Comparison of ENCODE assay signal across 8 mouse cellular contexts in the genomic region with DNA sequence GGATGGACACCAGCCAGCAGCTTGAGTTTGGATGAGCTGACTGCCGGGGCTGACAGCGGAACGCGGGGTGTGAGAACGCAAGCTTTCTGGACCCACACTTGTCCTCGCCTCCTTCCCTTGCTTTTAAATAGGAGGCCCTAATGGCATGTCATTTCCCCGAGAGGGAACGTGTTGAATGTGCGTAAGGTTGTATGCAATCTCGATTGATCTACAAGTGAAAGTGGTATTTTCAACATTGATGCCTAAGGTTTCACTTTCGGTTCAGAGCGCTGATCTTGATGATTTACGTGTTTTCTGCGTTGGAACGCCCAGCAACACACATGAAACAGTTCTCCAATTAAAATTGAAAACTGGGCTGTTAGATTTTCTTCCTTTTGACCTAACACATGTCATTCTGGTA. TPM values are rescaled to one million over a fixed set of nuclear protein-coding genes. Genes with fewer than 3 reads are reported as not detected.
DNase-seq lines count a peak whose midpoint lies in the region; ATAC-seq and TF ChIP-seq lines count a peak whose summit lies in the region.

No protein-coding gene starts in this region.

- no peak for TF ChIP-seq EP300 in MEL (IDR thresholded peaks at IDR 0.05; ENCODE audit: low read depth in 1 of 2, low read length in 2 of 2)

- no peak for TF ChIP-seq POLR2A in MEL (IDR thresholded peaks at IDR 0.05; ENCODE audit: control insufficient read depth in 1 of 2, insufficient read depth in 1 of 2, low read depth in 1 of 2, low read length in 2 of 2, poor library complexity in 1 of 2)

- DNase-seq in kidney, postnatal 10 days: no peak
- DNase-seq in MEL (ENCODE audit: low read depth, low spot score): peak; percentile 94
- peak; percentile 24 for DNase-seq in fibroblast of lung, adult 2 months (ENCODE audit: low read depth)
- DNase-seq in limb, embryonic 11.5 days (ENCODE audit: low spot score): no peak
- no peak for DNase-seq in testis, postnatal 10 days (ENCODE audit: low spot score)
- no peak for DNase-seq in left cerebral cortex, postnatal 4 days

- 1% methylated on average over 15 of the region's 15 CpGs for WGBS in kidney, embryonic 16.5 days
- WGBS in limb, embryonic 11.5 days: 1% methylated on average over 15 of the region's 15 CpGs
- 1% methylated on average over 15 of the region's 15 CpGs for WGBS in neural tube, embryonic 12.5 days

- H3K9me3 ChIP-seq in kidney, embryonic 16.5 days (ENCODE audit: low read length): no peaks in the 10 kb centered on the region
- H3K9me3 ChIP-seq in MEL (replicated peaks; ENCODE audit: insufficient read depth, low read length): no peaks in the 10 kb centered on the region
- no peaks in the 10 kb centered on the region for H3K9me3 ChIP-seq in limb, embryonic 11.5 days (ENCODE audit: control insufficient read depth, low read length)
- no peaks in the 10 kb centered on the region for H3K9me3 ChIP-seq in neural tube, embryonic 12.5 days

- ATAC-seq in kidney, embryonic 16.5 days (ENCODE audit: low FRiP score, low TSS enrichment): no peak
- no peak for ATAC-seq in limb, embryonic 11.5 days (ENCODE audit: insufficient number of reproducible peaks, low FRiP score, low TSS enrichment, low read depth)
- peak; percentile 8; the same call in 1 of the 2 replicates for ATAC-seq in neural tube, embryonic 12.5 days (ENCODE audit: low FRiP score, low read depth)

- peaks cover 6% of the 10 kb centered on the region for H3K79me2 ChIP-seq in MEL (ENCODE audit: control insufficient read depth, insufficient read depth, low read length, poor library complexity)

- no peaks in the 10 kb centered on the region for H3K27me3 ChIP-seq in kidney, embryonic 16.5 days (ENCODE audit: insufficient read depth, low read length)
- H3K27me3 ChIP-seq in MEL (ENCODE audit: control insufficient read depth in 1 of 2, insufficient read depth in 2 of 2, low read length in 2 of 2): no peaks in the 10 kb centered on the region
- no peaks in the 10 kb centered on the region for H3K27me3 ChIP-seq in limb, embryonic 11.5 days (ENCODE audit: control insufficient read depth, insufficient read depth, low read length)
- H3K27me3 ChIP-seq in neural tube, embryonic 12.5 days (replicated peaks): no peaks in the 10 kb centered on the region

- intact Hi-C loops in left cerebral cortex, postnatal 4 days (cut with DNase I): no loop called here

- TF ChIP-seq CTCF in MEL (IDR thresholded peaks at IDR 0.05 in 2 of 3, conservative IDR thresholded peaks at IDR 0.05 in 1 of 3; ENCODE audit: control insufficient read depth in 1 of 3, insufficient read depth in 1 of 3, low read depth in 2 of 3, low read length in 3 of 3, poor library complexity in 1 of 3, severe bottlenecking in 1 of 3): no peak

- peak overlapping the region; percentile 97 for H3K27ac ChIP-seq in kidney, embryonic 16.5 days (ENCODE audit: low read length)
- H3K27ac ChIP-seq in MEL (ENCODE audit: control insufficient read depth, low read depth, low read length): peak overlapping the region; percentile 92
- H3K27ac ChIP-seq in limb, embryonic 11.5 days (replicated peaks; ENCODE audit: low read depth, low read length): peak overlapping the region; percentile 22; the same call in 1 of the 2 replicates
- H3K27ac ChIP-seq in neural tube, embryonic 12.5 days: peak overlapping the region; percentile 72

- peak overlapping the region; percentile 63 for H3K4me2 ChIP-seq in kidney, embryonic 16.5 days (replicated peaks; ENCODE audit: low read depth, low read length)
- peak overlapping the region; percentile 55 for H3K4me2 ChIP-seq in limb, embryonic 11.5 days (ENCODE audit: low read depth, severe bottlenecking)
- H3K4me2 ChIP-seq in neural tube, embryonic 12.5 days (replicated peaks): peak overlapping the region; percentile 71

- H3K4me3 ChIP-seq in kidney, embryonic 16.5 days (ENCODE audit: low read length): peak overlapping the region; percentile 89
- peak overlapping the region; percentile 90 to 99 for H3K4me3 ChIP-seq in MEL (ENCODE audit: control insufficient read depth in 1 of 2, insufficient read depth in 1 of 2, low read depth in 2 of 2, low read length in 2 of 2)
- H3K4me3 ChIP-seq in limb, embryonic 11.5 days (ENCODE audit: low read depth, low read length): peak overlapping the region; percentile 56
- peak overlapping the region; percentile 91 for H3K4me3 ChIP-seq in neural tube, embryonic 12.5 days

- H3K4me1 ChIP-seq in kidney, embryonic 16.5 days (ENCODE audit: insufficient read depth, low read length): peaks cover 10% of the 10 kb centered on the region
- H3K4me1 ChIP-seq in MEL (ENCODE audit: control insufficient read depth in 1 of 2, insufficient read depth in 2 of 2, low read length in 2 of 2): peaks cover 9 to 10% of the 10 kb centered on the region in 2 experiments
- no peaks in the 10 kb centered on the region for H3K4me1 ChIP-seq in limb, embryonic 11.5 days (ENCODE audit: control insufficient read depth, insufficient read depth, low read length)
- H3K4me1 ChIP-seq in neural tube, embryonic 12.5 days: peaks cover 6% of the 10 kb centered on the region; the same call in 1 of the 2 replicates

- peaks cover 8% of the 10 kb centered on the region for H3K36me3 ChIP-seq in kidney, embryonic 16.5 days (ENCODE audit: insufficient read depth, low read length)
- peaks cover 0 to 18% of the 10 kb centered on the region in 2 experiments; a peak in 2 of 4 replicates for H3K36me3 ChIP-seq in MEL (ENCODE audit: control insufficient read depth in 1 of 2, insufficient read depth in 2 of 2, low read length in 2 of 2)
- peaks cover 8% of the 10 kb centered on the region; the same call in 1 of the 2 replicates for H3K36me3 ChIP-seq in limb, embryonic 11.5 days (ENCODE audit: control insufficient read depth, insufficient read depth, low read length)
- H3K36me3 ChIP-seq in neural tube, embryonic 12.5 days: peaks cover 22% of the 10 kb centered on the region

- peak overlapping the region; percentile 86 for H3K9ac ChIP-seq in kidney, embryonic 16.5 days (replicated peaks; ENCODE audit: low read length)
- H3K9ac ChIP-seq in MEL (ENCODE audit: control insufficient read depth, low read depth, low read length, poor library complexity, severe bottlenecking): peak overlapping the region; percentile 75
- peak overlapping the region; percentile 61 for H3K9ac ChIP-seq in limb, embryonic 11.5 days (ENCODE audit: low read length)
- H3K9ac ChIP-seq in neural tube, embryonic 12.5 days: peak overlapping the region; percentile 82

- no peak for TF ChIP-seq RAD21 in MEL (IDR thresholded peaks at IDR 0.05; ENCODE audit: low read depth, low read length)

TF ChIP-seq in MEL, 35 proteins besides CTCF, POLR2A, EP300 and RAD21 (continues in another document):
- TF ChIP-seq MAFK (IDR thresholded peaks at IDR 0.05; ENCODE audit: borderline replicate concordance, low read depth, low read length): no peak
- TF ChIP-seq SMC3 (IDR thresholded peaks at IDR 0.05; ENCODE audit: low read depth, low read length): no peak
- no peak for TF ChIP-seq POLR2AphosphoS2 (IDR thresholded peaks at IDR 0.05; ENCODE audit: low read length)
- 0 out of 2 replicates have a peak, but pooled peaks have one; percentile 23 for TF ChIP-seq GATA1 (IDR thresholded peaks at IDR 0.05; ENCODE audit: low read depth, low read length)
- no peak for TF ChIP-seq ELF1 (IDR thresholded peaks at IDR 0.05; ENCODE audit: low read depth, low read length)
- no peak for TF ChIP-seq TAL1 (IDR thresholded peaks at IDR 0.05; ENCODE audit: low read length)
- TF ChIP-seq MAZ (IDR thresholded peaks at IDR 0.05; ENCODE audit: low read depth, low read length): no peak
- TF ChIP-seq USF1 (IDR thresholded peaks at IDR 0.05; ENCODE audit: low read depth, low read length): no peak
- no peak for TF ChIP-seq CHD2 (IDR thresholded peaks at IDR 0.05; ENCODE audit: low read length)
- TF ChIP-seq HCFC1 (IDR thresholded peaks at IDR 0.05; ENCODE audit: low read depth, low read length): no peak; the same call in none of the 2 replicates
- TF ChIP-seq USF2 (IDR thresholded peaks at IDR 0.05; ENCODE audit: borderline replicate concordance in 1 of 2, insufficient read depth in 1 of 2, low read depth in 1 of 2, low read length in 2 of 2): no peak
- TF ChIP-seq MYC (IDR thresholded peaks at IDR 0.05; ENCODE audit: low read depth, low read length): peak; percentile 73; the same call in 1 of the 2 replicates
- TF ChIP-seq ETS1 (IDR thresholded peaks at IDR 0.05; ENCODE audit: low read depth, low read length): peak; percentile 95
- no peak for TF ChIP-seq TCF12 (IDR thresholded peaks at IDR 0.05; ENCODE audit: low read depth, low read length)
- no peak for TF ChIP-seq MYB (IDR thresholded peaks at IDR 0.05; ENCODE audit: low read depth, low read length)
- TF ChIP-seq E2F4 (IDR thresholded peaks at IDR 0.05; ENCODE audit: borderline replicate concordance, low read depth, low read length): no peak
- TF ChIP-seq ZNF384 (IDR thresholded peaks at IDR 0.05; ENCODE audit: low read depth, low read length): peak; percentile 23; the same call in 1 of the 2 replicates
- no peak for TF ChIP-seq ZC3H11A (IDR thresholded peaks at IDR 0.05; ENCODE audit: low read depth, low read length)
- TF ChIP-seq NELFE (IDR thresholded peaks at IDR 0.05; ENCODE audit: low read depth, low read length): no peak
- TF ChIP-seq KAT2A (conservative IDR thresholded peaks at IDR 0.05; ENCODE audit: low read depth, low read length): no peak
- no peak for TF ChIP-seq ZKSCAN1 (IDR thresholded peaks at IDR 0.05; ENCODE audit: low read depth, low read length)

RNA-seq across cellular contexts. Expression of a gene that starts 0.8 kb away (rescaled TPM):
- polyA plus RNA-seq in kidney, embryonic 16.5 days (2015; fragmentation: Nextera tagmentation; extraction: Ambion mirVana): 39.9 and 43.3 TPM in 2 replicates
- total RNA-seq in MEL (2012; rRNA removed): 38.3 and 45.0 TPM in 2 replicates
- polyA plus RNA-seq in MEL (2012; ENCODE audit: insufficient read depth in 1 of 2, insufficient read length in 2 of 2, low read depth in 1 of 2, low replicate concordance in 2 of 2, missing spikeins in 1 of 2): 10 to 100 TPM in 1 of 2 experiments, not detected in 1; 59.6 TPM
- 31.8 and 32.2 TPM in 2 replicates for polyA plus RNA-seq in limb, embryonic 11.5 days (2014; fragmentation: Nextera tagmentation; extraction: Ambion mirVana)
- 39.8 and 44.2 TPM in 2 replicates for polyA plus RNA-seq in neural tube, embryonic 12.5 days (2016; fragmentation: Nextera tagmentation; extraction: Ambion mirVana)
- total RNA-seq in left cerebral cortex, postnatal 4 days (2021): 10 to 100 TPM; 75.3 to 76.6 TPM

RNA-seq across cellular contexts. Expression of a gene that starts 44.4 kb away (rescaled TPM):
- 35.4 and 35.9 TPM in 2 replicates for polyA plus RNA-seq in kidney, embryonic 16.5 days (2015; fragmentation: Nextera tagmentation; extraction: Ambion mirVana)
- 0.07 TPM in 1 of 2 replicates, not detected in the other for total RNA-seq in MEL (2012; rRNA removed)
- polyA plus RNA-seq in MEL (2012; ENCODE audit: insufficient read depth in 1 of 2, insufficient read length in 2 of 2, low read depth in 1 of 2, low replicate concordance in 2 of 2, missing spikeins in 1 of 2): not detected
- 39.3 and 40.7 TPM in 2 replicates for polyA plus RNA-seq in limb, embryonic 11.5 days (2014; fragmentation: Nextera tagmentation; extraction: Ambion mirVana)
- polyA plus RNA-seq in neural tube, embryonic 12.5 days (2016; fragmentation: Nextera tagmentation; extraction: Ambion mirVana): 8.7 and 8.8 TPM in 2 replicates
- 1 to 10 TPM; 2.6 to 3.3 TPM for total RNA-seq in left cerebral cortex, postnatal 4 days (2021)

Comparison
In these comparisons a context has a peak if more than half of its experiments do, and no peak if none do; other contexts are left out.
1. H3K27ac ChIP-seq: peak in every context shown above with its lines; median percentile 97 in kidney, embryonic 16.5 days; 92 in MEL; 72 in neural tube, embryonic 12.5 days; 22 in limb, embryonic 11.5 days.
2. DNase-seq: peak in MEL (single experiment) and fibroblast of lung, adult 2 months (single experiment); none in kidney, postnatal 10 days (single experiment), limb, embryonic 11.5 days (single experiment), testis, postnatal 10 days (single experiment) and left cerebral cortex, postnatal 4 days (single experiment).
3. Peak in every context shown above with its lines, with median percentiles within 50 percentile points of each other: H3K4me2 ChIP-seq, H3K4me3 ChIP-seq and H3K9ac ChIP-seq.